Mouse (Mus musculus) cerebellum, adult 2 months (tissue): ENCODE measurements around the gene Prkar2b.

Experiments used
- CTCF ChIP-seq: fragments of 200-500 bp; IDR thresholded peaks from 2 replicates; pipeline ENCODE4 v1.5.1; 2011; ENCODE audit warnings: low read depth, mild to moderate bottlenecking, control low read depth, low read length, moderate library complexity, borderline replicate concordance; ENCODE audit not compliant: insufficient read depth
- POLR2A ChIP-seq: fragments of 200-500 bp; IDR thresholded peaks from 2 replicates; pipeline ENCODE4 v1.6.1; 2011; ENCODE audit warnings: low read length, control low read depth, borderline replicate concordance; ENCODE audit not compliant: insufficient read depth

DNA sequence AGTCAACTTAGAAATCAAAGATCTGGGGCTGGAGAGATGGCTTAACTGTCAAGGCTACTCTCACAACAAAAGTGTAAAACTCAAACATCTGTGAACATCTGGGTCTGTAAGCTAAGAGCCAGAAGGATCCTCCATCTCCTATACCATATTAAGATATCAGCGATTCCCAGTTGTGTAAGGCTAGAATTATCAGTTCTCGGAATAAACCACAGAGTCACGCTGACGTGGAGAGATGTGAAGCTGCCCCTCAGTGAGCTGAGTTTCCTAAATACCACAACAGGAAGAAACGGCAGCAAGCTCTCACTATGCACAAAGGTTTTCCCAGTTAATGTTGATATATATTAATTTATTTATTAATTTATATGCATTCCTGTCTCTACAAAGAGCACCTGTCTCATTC lies 10.9 kb downstream of the Prkar2b start:
- no peak for TF ChIP-seq CTCF
- TF ChIP-seq POLR2A, result no peak
